Mouse (Mus musculus): Measurements from ENCODE around the gene Hspb1. TPM values are rescaled to one million over a fixed set of nuclear protein-coding genes. Genes with fewer than 3 reads are reported as not detected.

Hspb1 gene
- polyA plus RNA-seq (2012; rRNA removed), result 6.5 and 41.2 TPM in 2 replicates

GRCm38 (mm10) chr5:135887675-135888102 is at the start of gene Hspb1:
Gene Hspb1, plus strand, starts transcription at chr5:135887919.

GRCm38 (mm10) chr5:135934481-135935175 is 46.9 kb downstream of the Hspb1 start, which contains the start of gene Ywhag:
Gene Ywhag, minus strand, starts transcription at chr5:135934616.

Other genes starting within 250 kb of the Hspb1 start
- 123 and 133 TPM in 2 replicates for gene Por, start 217.9 kb upstream of the Hspb1 start, polyA plus RNA-seq (2012; rRNA removed)
- gene Tmem120a, start 143.5 kb upstream of the Hspb1 start, polyA plus RNA-seq (2012; rRNA removed), result 33.7 TPM in 2 replicates
- gene Styxl1, start 109.5 kb upstream of the Hspb1 start, polyA plus RNA-seq (2012; rRNA removed), result 0.10 and 0.29 TPM in 2 replicates
- 471 TPM in 2 replicates for gene Mdh2, start 109.4 kb upstream of the Hspb1 start, polyA plus RNA-seq (2012; rRNA removed)
- gene Srrm3, start 81.0 kb upstream of the Hspb1 start, polyA plus RNA-seq (2012; rRNA removed), result 61.5 and 62.5 TPM in 2 replicates
- 308 and 310 TPM in 2 replicates for gene Ywhag, start 46.7 kb downstream of the Hspb1 start, polyA plus RNA-seq (2012; rRNA removed)
- gene Ssc4d, start 86.6 kb downstream of the Hspb1 start, polyA plus RNA-seq (2012; rRNA removed), result 2.4 and 3.6 TPM in 2 replicates
- gene Zp3, start 92.2 kb downstream of the Hspb1 start, polyA plus RNA-seq (2012; rRNA removed), result 0.15 and 0.24 TPM in 2 replicates
- 22.9 and 23.0 TPM in 2 replicates for gene Dtx2, start 106.9 kb downstream of the Hspb1 start, polyA plus RNA-seq (2012; rRNA removed)
- gene Upk3b, start 150.6 kb downstream of the Hspb1 start, polyA plus RNA-seq (2012; rRNA removed), result 0.05 and 0.06 TPM in 2 replicates
- 1.3 TPM in 1 of 2 replicates, not detected in the other for gene Upk3bl, start 166.6 kb downstream of the Hspb1 start, polyA plus RNA-seq (2012; rRNA removed)
- 14.0 and 26.2 TPM in 2 replicates for gene Rasa4, start 196.0 kb downstream of the Hspb1 start, polyA plus RNA-seq (2012; rRNA removed)
- 158 and 166 TPM in 2 replicates for gene Polr2j, start 228.7 kb downstream of the Hspb1 start, polyA plus RNA-seq (2012; rRNA removed)
- 53.3 and 61.2 TPM in 2 replicates for gene Lrwd1, start 248.2 kb downstream of the Hspb1 start, polyA plus RNA-seq (2012; rRNA removed)
- gene Alkbh4, start 248.2 kb downstream of the Hspb1 start, polyA plus RNA-seq (2012; rRNA removed), result 16.4 and 17.7 TPM in 2 replicates

All from central nervous system, embryonic 14 days (tissue).